Mouse (Mus musculus): ENCODE results near the gene Paqr4. TPM values are rescaled to one million over a fixed set of nuclear protein-coding genes. Genes with fewer than 3 reads are reported as not detected.
"Not testable (repeated sequence)": the region's sequence is repeated elsewhere in the genome, so short reads cannot be mapped to it uniquely, and the experiment has no call there.

Gene Paqr4
- polyA plus RNA-seq (2016; fragmentation: Nextera tagmentation; extraction: Ambion mirVana), result 26.4 and 30.8 TPM in 2 replicates

DNA sequence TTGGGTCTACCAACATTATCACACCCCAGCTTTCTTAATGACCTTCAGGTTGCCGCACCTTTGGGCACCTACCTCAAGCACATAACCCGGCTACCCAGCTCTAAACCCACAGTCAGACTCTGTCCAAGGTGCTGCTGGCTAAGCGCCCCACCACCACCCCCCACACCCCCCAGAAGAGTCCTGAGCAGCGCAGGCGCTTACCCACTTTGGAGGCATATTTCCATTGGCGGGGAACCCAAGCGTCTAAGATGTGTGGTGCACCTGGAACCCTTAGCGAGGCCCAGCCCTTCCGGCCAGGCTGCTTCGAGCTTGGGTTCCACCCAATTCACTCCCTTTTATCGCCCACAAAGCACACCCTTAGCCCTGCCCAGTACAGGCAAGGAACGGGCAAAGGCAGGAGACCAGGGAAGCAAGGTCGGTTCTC is at the start of gene Paqr4:
Gene Paqr4 (minus strand): TSS at position 270 of the 424 bp plus-strand sequence.
- ATAC-seq (ENCODE audit: low FRiP score), result no peak; the same call in none of the 2 replicates

DNA sequence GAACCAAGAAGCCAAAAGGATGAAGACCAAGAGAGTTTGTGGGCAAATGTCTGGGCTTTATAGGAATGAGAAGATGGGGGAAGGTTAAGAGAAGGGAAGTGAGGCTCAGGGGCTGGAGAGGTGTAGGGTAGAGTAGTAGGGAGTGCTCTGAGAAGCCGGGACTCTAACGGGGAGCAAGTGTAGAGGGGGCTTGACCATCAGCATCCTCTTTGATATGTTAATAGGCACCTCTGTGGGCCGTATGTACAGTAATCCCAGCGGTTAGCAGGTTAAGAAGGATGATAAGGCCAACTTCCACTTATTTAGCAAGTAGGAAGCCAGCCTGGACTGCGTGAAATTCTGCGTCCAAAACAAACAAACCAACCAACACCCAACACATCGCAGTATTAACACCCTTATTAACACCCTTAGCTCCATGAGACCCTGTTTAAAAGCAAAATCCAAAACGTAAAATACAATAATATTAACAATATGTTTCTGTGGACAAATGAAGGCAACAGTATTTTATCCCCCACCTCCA is 49.1 kb upstream of the Paqr4 start:
- peak overlapping the region; percentile 94 for H3K27ac ChIP-seq
- peak overlapping the region; percentile 39 for H3K4me3 ChIP-seq (replicated peaks)
- H3K9ac ChIP-seq, result peak overlapping the region; percentile 74
- peaks cover 27% of the 10 kb centered on the region for H3K4me1 ChIP-seq
- 9% methylated on average over 8 of the region's 8 CpGs for WGBS
- peak overlapping the region; percentile 74 for H3K4me2 ChIP-seq
- H3K9me3 ChIP-seq, result no peaks in the 10 kb centered on the region
- no peaks in the 10 kb centered on the region for H3K36me3 ChIP-seq (replicated peaks)
- H3K27me3 ChIP-seq, result no peaks in the 10 kb centered on the region
- ATAC-seq (ENCODE audit: low FRiP score), result no peak

More for the DNA sequence above, at the start of gene Paqr4:
- H3K4me3 ChIP-seq (replicated peaks), result peak within 1 kb of the TSS; percentile 71
- peak within 1 kb of the TSS; percentile 97 for H3K4me2 ChIP-seq
- H3K27ac ChIP-seq, result peak within 1 kb of the TSS; percentile 48
- H3K9me3 ChIP-seq, result no peaks in the 10 kb centered on the region
- WGBS, result 9% methylated on average over 13 of the region's 13 CpGs
- peaks cover 50% of the 10 kb centered on the region for H3K4me1 ChIP-seq
- H3K27me3 ChIP-seq, result peaks cover 76% of the 10 kb centered on the region
- H3K9ac ChIP-seq, result peak within 1 kb of the TSS; percentile 89
- peaks cover 20% of the 10 kb centered on the region for H3K36me3 ChIP-seq (replicated peaks)

DNA sequence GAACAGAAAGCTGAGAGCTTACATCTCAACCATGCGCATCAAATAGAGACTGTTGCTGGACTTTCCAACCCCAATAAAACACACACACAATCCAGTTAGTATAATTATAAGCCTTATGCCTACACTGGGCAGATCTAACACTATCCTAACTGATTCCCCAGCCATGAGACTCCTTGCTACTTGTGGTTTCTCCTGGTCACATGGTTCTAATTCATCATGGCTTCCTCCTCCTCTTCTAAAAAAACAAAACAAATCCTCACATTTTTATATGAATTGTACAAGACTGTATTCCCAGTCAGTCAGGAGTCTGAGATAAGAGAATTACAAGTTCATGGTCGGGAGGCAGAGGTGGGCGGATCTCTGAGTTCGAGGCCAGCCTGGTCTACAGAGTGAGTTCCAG is 48.3 kb upstream of the Paqr4 start:
- Histone ChIP-seq H3K36me3 (replicated peaks) (no peaks in the 10 kb centered on the region), H3K4me2 (no peak overlapping the region), H3K9me3 (no peaks in the 10 kb centered on the region), H3K27ac (no peak overlapping the region), H3K27me3 (no peaks in the 10 kb centered on the region), H3K4me3 (replicated peaks) (no peak overlapping the region), H3K9ac (no peak overlapping the region), H3K4me1 (peaks cover 27% of the 10 kb centered on the region)
- 90% methylated on average over 4 of the region's 4 CpGs for WGBS
- no peak for ATAC-seq (ENCODE audit: low FRiP score)

DNA sequence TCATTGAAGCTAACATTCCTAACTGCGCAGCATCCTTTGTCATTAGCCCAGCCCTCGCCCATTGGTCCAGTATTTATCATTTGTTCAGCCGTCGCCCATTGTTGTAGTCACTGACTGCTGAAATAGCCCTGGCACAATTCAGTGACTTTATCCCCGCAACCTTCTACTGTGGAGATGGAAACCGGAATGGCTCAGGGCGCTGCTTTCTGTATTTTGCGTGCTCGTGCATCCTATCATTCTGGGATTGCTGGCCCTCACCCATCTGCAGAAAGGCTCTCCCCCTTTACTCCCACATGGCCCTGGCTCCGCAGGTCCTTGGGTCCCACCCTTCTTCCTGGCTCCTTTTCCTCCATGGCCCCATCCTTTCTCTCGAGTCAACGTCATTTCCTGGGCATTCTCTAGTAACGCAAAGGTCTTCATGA is 45.9 kb upstream of the Paqr4 start:
- ATAC-seq (ENCODE audit: low FRiP score), result peak; percentile 53
- Histone ChIP-seq H3K36me3 (replicated peaks) (no peaks in the 10 kb centered on the region), H3K9me3 (no peaks in the 10 kb centered on the region), H3K4me1 (peaks cover 24% of the 10 kb centered on the region), H3K27ac (peak overlapping the region; percentile 68; the same call in 1 of the 2 replicates), H3K4me3 (replicated peaks) (peak overlapping the region; percentile 58), H3K4me2 (peak overlapping the region; percentile 83), H3K27me3 (no peaks in the 10 kb centered on the region), H3K9ac (no peak overlapping the region)
- WGBS, result 16% methylated on average over 13 of the region's 13 CpGs

DNA sequence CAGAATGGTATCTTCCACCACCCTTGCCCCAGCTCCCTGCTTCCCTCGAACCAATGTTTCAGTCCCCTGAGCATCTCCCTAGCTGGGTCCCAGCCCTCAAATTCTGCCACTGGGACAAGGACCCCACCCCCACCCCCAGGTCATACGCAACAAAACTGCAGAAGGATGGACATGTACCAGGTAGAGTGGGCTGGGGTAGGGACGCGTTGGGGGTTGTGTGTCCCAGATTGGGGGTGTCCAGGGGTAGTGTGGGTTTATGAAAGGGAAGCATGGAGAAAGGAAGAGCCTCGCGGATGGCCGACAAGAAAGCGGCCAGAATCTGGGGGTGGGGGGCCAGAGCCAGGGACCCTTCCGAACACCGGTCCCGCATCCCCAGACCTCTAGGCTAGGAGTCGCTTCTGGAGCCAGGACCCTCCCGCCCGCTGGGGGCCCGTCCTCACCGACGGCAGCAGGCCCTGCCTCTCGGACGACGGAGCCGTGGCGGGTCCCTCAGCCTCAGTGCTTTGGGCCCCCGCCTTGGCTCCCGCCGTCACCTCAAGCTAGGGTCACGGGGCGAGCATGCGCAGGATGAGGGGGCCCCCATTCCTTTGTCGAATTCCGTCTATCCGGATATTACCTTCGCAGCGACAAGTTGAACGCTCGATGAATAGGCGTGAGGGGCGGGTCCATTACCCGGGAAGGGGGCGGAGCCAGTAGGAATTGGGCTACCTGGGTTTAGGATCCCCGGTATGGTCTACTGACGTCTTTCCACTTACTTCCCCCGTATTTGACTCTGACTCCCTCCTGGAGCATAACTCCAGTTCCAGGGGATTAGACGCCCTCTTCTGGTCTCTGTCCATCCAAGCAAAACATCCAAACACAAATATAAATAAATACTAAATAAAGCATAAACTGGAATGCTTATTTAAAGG is 45.1 kb upstream of the Paqr4 start, which contains the start of gene Flywch2:
Gene Flywch2 (minus strand): TSS at position 521 of the 911 bp plus-strand sequence.
- H3K27me3 ChIP-seq, result no peaks in the 10 kb centered on the region

DNA sequence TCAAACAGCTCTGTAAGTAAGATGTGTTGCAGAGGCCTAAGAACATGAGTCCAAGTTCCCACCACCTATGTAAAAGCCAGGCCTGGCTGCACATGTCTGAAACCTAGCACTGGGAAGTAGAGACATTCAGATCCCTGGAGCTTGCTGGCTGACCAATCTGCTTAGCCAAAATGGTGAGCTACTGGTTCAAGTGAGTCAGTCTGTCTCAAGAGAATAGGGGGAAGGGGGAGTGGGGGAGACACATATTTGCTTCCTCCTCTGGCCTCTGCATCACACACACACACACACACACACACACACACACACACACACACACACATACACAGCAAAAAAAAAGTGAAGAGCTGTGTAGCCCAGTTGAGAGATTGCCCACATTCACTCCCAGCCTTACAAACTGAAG is 42.7 kb upstream of the Paqr4 start:
- Histone ChIP-seq H3K27ac (no peak overlapping the region), H3K4me1 (peaks cover 5% of the 10 kb centered on the region; the same call in 1 of the 2 replicates), H3K9me3 (no peaks in the 10 kb centered on the region), H3K4me3 (replicated peaks) (no peak overlapping the region), H3K36me3 (replicated peaks) (no peaks in the 10 kb centered on the region), H3K27me3 (no peaks in the 10 kb centered on the region), H3K9ac (no peak overlapping the region), H3K4me2 (no peak overlapping the region)
- ATAC-seq (ENCODE audit: low FRiP score), result no peak

More for the DNA sequence above, 45.1 kb upstream of the Paqr4 start, which contains the start of gene Flywch2:
- Histone ChIP-seq H3K4me1 (peaks cover 19% of the 10 kb centered on the region), H3K9me3 (no peaks in the 10 kb centered on the region), H3K4me3 (replicated peaks) (peak within 1 kb of the TSS; percentile 58), H3K27ac (peak within 1 kb of the TSS; percentile 68; the same call in 1 of the 2 replicates), H3K36me3 (replicated peaks) (no peaks in the 10 kb centered on the region), H3K9ac (peak within 1 kb of the TSS; percentile 78), H3K4me2 (peak within 1 kb of the TSS; percentile 83)
- 2% methylated on average over 43 of the region's 43 CpGs for WGBS
- peak; percentile 80 for ATAC-seq (ENCODE audit: low FRiP score)

DNA sequence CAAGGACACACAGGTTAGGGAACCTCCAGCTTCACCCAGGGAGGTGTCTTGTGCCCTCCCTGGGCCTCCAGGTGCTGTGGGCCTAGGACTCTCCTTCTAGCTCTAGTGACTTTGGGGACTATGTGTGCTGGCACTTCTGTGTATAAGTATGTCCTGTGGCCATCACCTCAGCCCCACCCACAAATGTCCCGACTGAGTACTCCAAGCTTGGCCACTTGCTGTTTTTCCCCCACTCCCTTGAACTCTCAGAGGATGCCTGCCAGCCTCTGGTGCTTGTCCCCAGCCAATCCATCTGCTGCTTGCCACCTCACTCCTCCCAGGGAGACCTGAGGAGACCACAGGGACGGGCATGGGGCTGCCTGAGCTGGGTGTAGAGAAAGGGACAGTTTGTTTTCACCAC is 37.8 kb upstream of the Paqr4 start:
- no peaks in the 10 kb centered on the region for H3K27me3 ChIP-seq
- H3K4me2 ChIP-seq, result no peak overlapping the region
- WGBS, result 50% methylated on average over 2 of the region's 2 CpGs
- ATAC-seq (ENCODE audit: low FRiP score), result no peak
- no peak overlapping the region for H3K4me3 ChIP-seq (replicated peaks)
- no peak overlapping the region for H3K27ac ChIP-seq
- H3K36me3 ChIP-seq (replicated peaks), result no peaks in the 10 kb centered on the region; the same call in 1 of the 2 replicates
- H3K9ac ChIP-seq, result no peak overlapping the region
- H3K4me1 ChIP-seq, result peaks cover 3% of the 10 kb centered on the region; the same call in 1 of the 2 replicates
- no peaks in the 10 kb centered on the region for H3K9me3 ChIP-seq

DNA sequence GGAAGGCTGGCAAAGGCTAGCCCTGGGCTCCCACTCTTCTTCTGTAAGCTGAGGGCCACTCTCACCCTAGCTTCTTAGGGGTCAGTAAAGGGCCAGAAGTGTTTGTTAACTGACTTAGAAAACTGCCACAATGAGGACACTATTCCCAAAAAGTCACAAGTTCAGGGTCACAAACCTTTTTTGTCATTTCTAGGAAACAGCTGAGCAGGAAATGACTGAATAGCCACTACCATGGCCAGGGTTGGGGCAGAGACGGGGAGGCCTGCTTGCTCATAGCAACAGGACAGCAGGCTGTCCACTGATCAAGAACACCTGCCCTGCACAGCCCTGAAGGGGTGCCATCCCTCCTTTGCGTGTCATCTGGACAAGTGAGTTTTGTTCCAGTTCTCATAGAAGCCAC is 36.5 kb upstream of the Paqr4 start:
- Histone ChIP-seq H3K4me3 (replicated peaks) (no peak overlapping the region), H3K9me3 (no peaks in the 10 kb centered on the region), H3K27ac (no peak overlapping the region), H3K27me3 (no peaks in the 10 kb centered on the region), H3K9ac (no peak overlapping the region), H3K4me1 (peaks cover 3% of the 10 kb centered on the region; the same call in 1 of the 2 replicates), H3K36me3 (replicated peaks) (no peaks in the 10 kb centered on the region; the same call in 1 of the 2 replicates), H3K4me2 (no peak overlapping the region)
- 81% methylated on average over 2 of the region's 2 CpGs for WGBS
- no peak for ATAC-seq (ENCODE audit: low FRiP score)

DNA sequence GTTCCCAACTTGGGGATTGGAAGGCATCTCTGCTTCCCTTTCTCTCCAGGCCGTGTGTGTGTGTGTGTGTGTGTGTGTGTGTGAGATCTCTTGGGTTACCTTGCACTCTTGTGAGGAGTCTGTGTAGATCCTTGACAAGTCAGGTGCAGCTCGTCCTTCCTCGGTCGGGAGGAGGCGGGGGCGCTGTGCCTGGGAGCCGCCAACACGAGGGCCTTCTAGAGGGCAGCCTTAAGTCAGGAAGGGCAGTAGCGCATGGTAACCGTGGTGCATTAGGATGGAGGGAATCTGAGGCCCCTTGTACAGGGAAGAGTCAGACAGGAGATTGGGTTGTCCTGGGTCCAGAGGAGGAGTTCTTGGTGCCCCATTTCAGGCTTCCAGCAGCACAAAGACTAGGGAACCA is 35.5 kb upstream of the Paqr4 start:
- H3K4me2 ChIP-seq, result no peak overlapping the region
- no peaks in the 10 kb centered on the region for H3K9me3 ChIP-seq
- H3K27me3 ChIP-seq, result no peaks in the 10 kb centered on the region
- H3K36me3 ChIP-seq (replicated peaks), result no peaks in the 10 kb centered on the region; the same call in 1 of the 2 replicates
- H3K4me3 ChIP-seq (replicated peaks), result no peak overlapping the region
- no peak overlapping the region for H3K27ac ChIP-seq
- peaks cover 6% of the 10 kb centered on the region; the same call in 1 of the 2 replicates for H3K4me1 ChIP-seq
- 79% methylated on average over 10 of the region's 10 CpGs for WGBS
- H3K9ac ChIP-seq, result no peak overlapping the region
- no peak for ATAC-seq (ENCODE audit: low FRiP score)

DNA sequence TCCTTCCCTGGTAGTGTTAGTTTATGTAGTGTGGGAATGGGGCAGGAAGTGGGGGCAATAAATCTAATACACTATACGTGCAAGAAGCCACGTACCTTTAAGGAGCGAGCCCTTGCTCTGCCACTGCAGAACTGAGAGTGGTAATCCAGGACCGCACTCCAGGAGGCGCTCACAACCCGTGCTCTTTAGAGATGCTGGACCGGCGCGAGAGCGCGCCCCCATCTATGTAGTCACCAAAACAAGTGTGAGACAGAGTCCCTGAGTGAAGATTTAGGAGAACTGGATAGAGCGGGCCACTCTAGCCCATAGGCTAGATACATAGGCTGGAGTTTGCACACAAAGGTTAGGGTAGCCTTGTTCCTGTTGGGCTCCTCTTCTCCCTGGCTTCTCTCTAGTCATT is 33.4 kb upstream of the Paqr4 start:
- Histone ChIP-seq H3K9ac (no peak overlapping the region), H3K4me2 (no peak overlapping the region), H3K4me1 (peaks cover 19% of the 10 kb centered on the region), H3K27ac (no peak overlapping the region), H3K27me3 (no peaks in the 10 kb centered on the region), H3K36me3 (replicated peaks) (peaks cover 1% of the 10 kb centered on the region; the same call in 1 of the 2 replicates), H3K4me3 (replicated peaks) (no peak overlapping the region), H3K9me3 (no peaks in the 10 kb centered on the region)
- peak; percentile 25; the same call in 1 of the 2 replicates for ATAC-seq (ENCODE audit: low FRiP score)
- 4% methylated on average over 12 of the region's 12 CpGs for WGBS

DNA sequence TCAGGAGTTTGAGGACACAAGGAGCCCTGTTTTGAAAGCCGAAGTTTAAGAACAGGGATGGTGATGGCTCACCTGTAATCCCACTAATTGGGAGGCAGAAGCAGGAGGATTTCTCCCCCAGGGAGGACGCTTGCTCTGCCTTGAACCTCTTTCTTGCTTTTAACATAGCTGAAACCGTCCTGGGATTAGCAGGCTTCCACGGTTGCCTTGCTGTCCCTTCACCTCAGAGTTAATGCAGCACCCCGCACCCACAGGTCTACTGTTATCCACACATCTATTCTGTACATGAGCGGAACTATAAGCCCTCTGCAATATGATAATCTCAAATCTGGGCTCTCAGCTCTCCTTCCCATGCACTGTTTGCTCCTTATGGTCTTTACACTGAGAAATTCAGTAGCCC is 33.0 kb upstream of the Paqr4 start:
- no peak for ATAC-seq (ENCODE audit: low FRiP score)
- H3K27ac ChIP-seq, result no peak overlapping the region
- no peak overlapping the region for H3K4me3 ChIP-seq (replicated peaks)
- H3K9me3 ChIP-seq, result no peaks in the 10 kb centered on the region
- WGBS, result 77% methylated on average over 6 of the region's 6 CpGs
- no peak overlapping the region for H3K4me2 ChIP-seq
- no peaks in the 10 kb centered on the region for H3K27me3 ChIP-seq
- no peak overlapping the region for H3K9ac ChIP-seq
- peaks cover 4% of the 10 kb centered on the region for H3K36me3 ChIP-seq (replicated peaks)
- H3K4me1 ChIP-seq, result peaks cover 19% of the 10 kb centered on the region

DNA sequence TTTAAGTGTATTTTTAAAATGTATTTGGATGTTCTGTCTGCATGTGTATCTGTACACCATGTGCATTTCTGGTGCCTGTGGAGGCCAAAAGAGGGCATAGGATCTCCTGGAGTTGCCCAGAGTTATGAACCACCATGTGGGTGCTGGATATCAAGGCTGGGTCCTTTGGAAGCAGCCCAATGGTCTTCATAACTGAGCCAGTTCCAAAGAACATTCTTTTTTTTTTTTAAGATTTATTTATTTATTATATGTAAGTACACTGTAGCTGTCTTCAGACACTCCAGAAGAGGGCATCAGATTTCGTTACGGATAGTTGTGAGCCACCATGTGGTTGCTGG is 31.5 kb upstream of the Paqr4 start:
- WGBS, result 87% methylated on average over 2 of the region's 2 CpGs
- H3K27me3 ChIP-seq; H3K9ac ChIP-seq; H3K9me3 ChIP-seq; H3K27ac ChIP-seq; ATAC-seq (ENCODE audit: low FRiP score): not testable (repeated sequence)
- peaks cover 14% of the 10 kb centered on the region for H3K36me3 ChIP-seq (replicated peaks)
- peak overlapping the region; percentile 89; the same call in 1 of the 2 replicates for H3K4me3 ChIP-seq (replicated peaks)
- H3K4me2 ChIP-seq, result peak overlapping the region; percentile 64
- peaks cover 19% of the 10 kb centered on the region for H3K4me1 ChIP-seq
